Mouse (Mus musculus) brain, embryonic 14.5 days (tissue): ENCODE measurements around the gene Tpcn1.

Experiments
- CTCF ChIP-seq: fragments of 200-500 bp; IDR thresholded peaks from 2 replicates; pipeline ENCODE4 v1.5.1; 2012; ENCODE audit warnings: inconsistent platforms, mild to moderate bottlenecking, moderate library complexity, borderline replicate concordance; ENCODE audit not compliant: insufficient read depth, insufficient read length; ENCODE audit errors: extremely low read depth
- POLR2A ChIP-seq: fragments of 200-500 bp; IDR thresholded peaks from 2 replicates; pipeline ENCODE4 v1.6.1; 2012; ENCODE audit warnings: mild to moderate bottlenecking, inconsistent platforms, borderline replicate concordance; ENCODE audit not compliant: poor library complexity, insufficient read depth, insufficient read length, severe bottlenecking; ENCODE audit errors: extremely low read depth

DNA sequence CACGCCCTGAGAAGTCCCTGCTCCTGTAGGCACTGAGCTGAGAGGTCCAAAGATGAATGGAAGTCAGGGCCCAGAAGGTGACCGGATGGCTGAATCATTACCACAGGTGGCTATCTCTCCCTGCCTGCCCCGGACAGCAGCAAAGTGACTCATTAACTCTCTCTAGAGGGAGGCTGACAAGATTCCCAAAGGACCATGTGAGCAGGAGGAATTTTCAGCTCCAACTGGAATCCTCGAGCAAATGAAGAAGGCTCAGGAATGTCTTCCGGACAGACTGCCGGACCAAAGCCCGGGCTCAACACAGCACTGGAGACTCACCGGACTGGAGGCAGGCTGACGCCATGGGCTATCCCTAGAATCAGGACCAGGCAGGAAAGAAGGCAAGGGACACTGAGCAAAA, 6.5 kb downstream of the Tpcn1 start:
- TF ChIP-seq POLR2A = no peak
- TF ChIP-seq CTCF = no peak
